Mouse (Mus musculus) liver, adult 2 months (tissue): ENCODE data around the gene Cryga. TPM values are rescaled to one million over a fixed set of nuclear protein-coding genes. Genes with fewer than 3 reads are reported as not detected.

Source experiments
- DNase-seq: peaks from one replicate; pipeline ENCODE4 v3.0.0-alpha.2; 2011; ENCODE audit warnings: low read depth, low spot score; ENCODE audit errors: extremely low read depth
- H3K27ac ChIP-seq: fragments of 200-500 bp; replicated peaks from 2 replicates; pipeline ENCODE4 v1.5.1; 2012; ENCODE audit warnings: low read depth, mild to moderate bottlenecking, control low read depth, inconsistent platforms, low read length; ENCODE audit not compliant: insufficient read depth
- H3K27me3 ChIP-seq: fragments of 200-500 bp; 2 replicates; pipeline ENCODE4 v1.6.1; 2012; ENCODE audit warnings: mild to moderate bottlenecking, moderate library complexity, low read length, inconsistent platforms; ENCODE audit not compliant: control insufficient read depth, insufficient read depth
- H3K36me3 ChIP-seq: fragments of 200-500 bp; 2 replicates; pipeline ENCODE4 v1.6.1; 2012; ENCODE audit warnings: low read length, inconsistent platforms; ENCODE audit not compliant: control insufficient read depth, insufficient read depth
- H3K4me1 ChIP-seq: fragments of 200-500 bp; 2 replicates; pipeline ENCODE4 v1.6.1; 2011; ENCODE audit warnings: low read length; ENCODE audit not compliant: control insufficient read depth, insufficient read depth
- H3K4me3 ChIP-seq: fragments of 200-500 bp; 2 replicates; pipeline ENCODE4 v1.5.1; 2011; ENCODE audit warnings: low read depth, mild to moderate bottlenecking, control low read depth, low read length, moderate library complexity; ENCODE audit not compliant: insufficient read depth
- H3K79me2 ChIP-seq: fragments of 200-500 bp; 2 replicates; pipeline ENCODE4 v1.6.1; 2012; ENCODE audit warnings: inconsistent platforms, mild to moderate bottlenecking, low read length, moderate library complexity; ENCODE audit not compliant: control insufficient read depth, insufficient read depth
- H3K9ac ChIP-seq: fragments of 200-500 bp; 2 replicates; pipeline ENCODE4 v1.6.1; 2012; ENCODE audit warnings: low read depth, mild to moderate bottlenecking, control low read depth, inconsistent platforms, low read length
- CTCF ChIP-seq: fragments of 200-500 bp; IDR thresholded peaks from 2 replicates; pipeline ENCODE4 v1.5.1; 2011; ENCODE audit warnings: low read depth, low read length, control low read depth
- POLR2A ChIP-seq: fragments of 200-500 bp; IDR thresholded peaks from 2 replicates; pipeline ENCODE4 v1.6.1; 2011; ENCODE audit warnings: low read length, control low read depth; ENCODE audit not compliant: insufficient read depth; ENCODE audit errors: extremely low read depth
- WGBS: fragments of 180-500 bp; shearing (Covaris S2); methylation state at CpG from one replicate; pipeline ENCODE4 v1.1.7; 2018; 5-methylcytosine and 5-hydroxymethylcytosine counted together
- polyA plus RNA-seq: library from polyadenylated mRNA; depleted of rRNA; stranded (reverse); fragments of >200 nt; gene quantifications from 2 replicates; pipeline ENCODE4 v1.2.3, GENCODE M21; 2012
- total RNA-seq: library from RNA; depleted of rRNA; stranded (reverse); fragments of >200 nt; gene quantifications from 2 replicates; pipeline ENCODE4 v1.2.3, GENCODE M21; 2014

Cryga gene
- total and polyA plus RNA-seq, 2 experiments, result not detected

DNA sequence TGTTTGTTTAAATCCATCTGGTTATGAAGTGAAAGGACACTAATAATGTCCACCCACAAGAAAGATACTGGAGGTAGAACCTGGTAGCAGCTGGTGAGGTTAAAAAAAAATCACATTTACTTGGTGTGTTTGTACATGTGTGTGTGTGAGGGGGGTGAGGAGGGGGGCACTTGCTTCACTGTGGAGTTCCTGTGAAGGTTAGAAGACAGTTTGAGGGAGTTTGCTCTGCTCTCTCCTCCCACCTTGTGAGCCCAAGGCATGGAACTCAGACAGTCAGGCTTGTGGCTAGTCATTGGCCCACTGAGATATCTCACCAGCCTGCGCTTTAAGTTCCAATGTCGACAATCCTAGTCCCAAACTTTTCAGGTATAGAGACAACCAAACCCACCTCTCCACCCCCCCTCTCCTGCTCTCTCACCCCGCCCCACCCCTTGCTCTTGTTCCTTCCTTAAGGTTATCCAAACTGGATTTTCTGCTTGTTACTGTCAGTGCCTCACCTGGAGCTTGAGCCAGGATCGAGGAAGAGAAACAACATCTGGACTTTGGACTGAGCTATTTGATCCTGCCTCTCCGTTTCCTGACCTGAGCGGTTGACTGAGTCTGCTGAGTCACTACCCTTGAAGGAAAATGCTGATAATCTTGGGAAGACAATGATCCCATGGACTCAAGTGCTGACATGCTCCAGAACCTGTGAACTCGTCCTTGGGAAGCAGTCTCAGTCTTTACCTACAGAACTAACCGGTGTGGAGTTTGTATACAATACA, 15.2 kb upstream of the Cryga start:
- Histone ChIP-seq H3K36me3 (no peaks in the 10 kb centered on the region), H3K9ac (no peak overlapping the region), H3K27me3 (no peaks in the 10 kb centered on the region), H3K27ac (peak overlapping the region; percentile 49; the same call in 1 of the 2 replicates), H3K79me2 (no peaks in the 10 kb centered on the region), H3K4me3 (no peak overlapping the region), H3K4me1 (peaks cover 16% of the 10 kb centered on the region)
- no peak for TF ChIP-seq CTCF
- TF ChIP-seq POLR2A, result no peak
- 41% methylated on average over 8 of the region's 8 CpGs for WGBS
- DNase-seq, result peak; percentile 81

- H3K9ac ChIP-seq, result no peak overlapping the region
- H3K4me3 ChIP-seq, result no peak overlapping the region
- H3K79me2 ChIP-seq, result no peaks in the 10 kb centered on the region
- TF ChIP-seq POLR2A (no peak), CTCF (no peak)
- H3K4me1 ChIP-seq, result peaks cover 13% of the 10 kb centered on the region
- no peaks in the 10 kb centered on the region for H3K36me3 ChIP-seq
- DNase-seq, result peak; percentile 66
- H3K27me3 ChIP-seq, result no peaks in the 10 kb centered on the region
- no peak overlapping the region for H3K27ac ChIP-seq
- 86% methylated on average over 5 of the region's 5 CpGs for WGBS
These were observed 10.5 kb upstream of the Cryga start for GRCm38 (mm10) chr1:65113536-65114172.

- Histone ChIP-seq H3K36me3 (no peaks in the 10 kb centered on the region), H3K79me2 (no peaks in the 10 kb centered on the region), H3K9ac (peak overlapping the region; percentile 64), H3K4me3 (peak overlapping the region; percentile 33), H3K27me3 (no peaks in the 10 kb centered on the region), H3K27ac (peak overlapping the region; percentile 85), H3K4me1 (peaks cover 5% of the 10 kb centered on the region; the same call in 1 of the 2 replicates)
- peak; percentile 78 for DNase-seq
- WGBS, result 8% methylated on average over 14 of the region's 14 CpGs
- TF ChIP-seq CTCF, result no peak
- no peak for TF ChIP-seq POLR2A
These were observed 9.6 kb upstream of the Cryga start for GRCm38 (mm10) chr1:65112807-65113196.

DNA sequence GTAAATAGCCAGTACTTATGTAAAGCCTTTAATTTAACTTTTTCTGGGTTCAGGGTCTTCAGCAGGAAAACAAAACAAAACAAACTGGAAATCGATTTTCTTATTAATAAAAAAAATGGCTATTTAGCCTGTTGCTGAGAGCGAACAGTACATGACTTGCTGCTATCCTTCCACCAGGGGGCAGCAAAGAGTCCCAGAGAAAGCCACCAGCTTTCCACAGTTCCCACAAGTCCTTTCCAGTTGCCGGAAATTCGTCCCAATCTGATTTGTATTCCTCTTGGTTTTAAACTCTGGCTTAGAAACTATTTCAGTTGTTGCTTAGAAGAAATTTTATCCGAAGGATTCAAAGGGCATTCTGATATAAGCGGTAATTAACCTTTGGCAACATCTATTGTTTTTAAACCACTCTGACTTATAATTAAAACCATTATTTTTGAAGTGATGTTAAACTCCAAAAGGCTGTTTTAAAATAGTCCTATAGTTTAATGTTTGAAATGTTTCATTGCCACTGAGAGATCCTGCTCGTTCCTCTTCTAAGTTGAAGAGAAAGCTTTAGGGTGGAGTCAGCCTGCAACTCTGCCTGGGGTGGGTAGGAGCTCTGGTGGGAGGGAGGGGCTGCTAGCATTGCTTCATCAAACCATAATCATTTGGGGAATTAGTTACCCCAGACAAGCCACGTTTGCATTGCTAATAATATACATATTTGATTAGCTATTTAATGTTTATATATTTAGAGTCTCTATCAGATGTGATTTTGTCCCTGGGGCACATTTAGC, 9.0 kb upstream of the Cryga start:
- Histone ChIP-seq H3K36me3 (no peaks in the 10 kb centered on the region), H3K27ac (peak overlapping the region; percentile 85), H3K4me3 (peak overlapping the region; percentile 35; the same call in 1 of the 2 replicates), H3K4me1 (peaks cover 5% of the 10 kb centered on the region; the same call in 1 of the 2 replicates), H3K79me2 (no peaks in the 10 kb centered on the region), H3K9ac (peak overlapping the region; percentile 64), H3K27me3 (no peaks in the 10 kb centered on the region)
- 2% methylated on average over 8 of the region's 8 CpGs for WGBS
- DNase-seq, result peak; percentile 83
- TF ChIP-seq POLR2A (no peak), CTCF (peak; percentile 71)

GRCm38 (mm10) chr1:65109756-65110435, 6.7 kb upstream of the Cryga start:
- Histone ChIP-seq H3K4me3 (no peak overlapping the region), H3K27me3 (no peaks in the 10 kb centered on the region), H3K79me2 (no peaks in the 10 kb centered on the region), H3K4me1 (peaks cover 5% of the 10 kb centered on the region; the same call in 1 of the 2 replicates), H3K9ac (no peak overlapping the region), H3K27ac (no peak overlapping the region), H3K36me3 (no peaks in the 10 kb centered on the region)
- TF ChIP-seq POLR2A (no peak), CTCF (no peak)
- DNase-seq, result no peak
- WGBS, result 78% methylated on average over 25 of the region's 25 CpGs
